Mouse (Mus musculus) liver, embryonic 13.5 days (tissue): Measurements from ENCODE around the gene Ece1. TPM values are rescaled to one million over a fixed set of nuclear protein-coding genes. Genes with fewer than 3 reads are reported as not detected.

Experiments used
- ATAC-seq: fragments of 200-750 bp; cut with Nextera tagmentation; 2 replicates; pipeline ENCODE4 v1.8.0; 2017; ENCODE audit warnings: low read depth, mild to moderate bottlenecking, moderate number of reproducible peaks, moderate library complexity
- DNase-seq: peaks from one replicate; pipeline ENCODE4 v3.0.0; 2022
- H3K27ac ChIP-seq: fragments of 300-500 bp; sonication (generic); 2 replicates; pipeline ENCODE4 v1.5.1; 2015; ENCODE audit warnings: moderate library complexity, mild to moderate bottlenecking, inconsistent platforms
- H3K27me3 ChIP-seq: fragments of 300-500 bp; sonication (generic); 2 replicates; pipeline ENCODE4 v1.6.1; 2015; ENCODE audit warnings: mild to moderate bottlenecking, inconsistent platforms
- H3K36me3 ChIP-seq: fragments of 300-500 bp; sonication (generic); 2 replicates; pipeline ENCODE4 v1.6.1; 2015; ENCODE audit warnings: mild to moderate bottlenecking, inconsistent platforms
- H3K4me1 ChIP-seq: fragments of 300-500 bp; sonication (generic); replicated peaks from 2 replicates; pipeline ENCODE4 v1.6.1; 2015; ENCODE audit warnings: inconsistent platforms
- H3K4me2 ChIP-seq: fragments of 300-500 bp; sonication (generic); 2 replicates; pipeline ENCODE4 v1.6.1; 2015; ENCODE audit warnings: inconsistent platforms, mild to moderate bottlenecking, moderate library complexity
- H3K4me3 ChIP-seq: fragments of 300-500 bp; sonication (generic); replicated peaks from 2 replicates; pipeline ENCODE4 v1.5.1; 2015; ENCODE audit warnings: mild to moderate bottlenecking, inconsistent platforms
- H3K9ac ChIP-seq: fragments of 300-500 bp; sonication (generic); 2 replicates; pipeline ENCODE4 v1.6.1; 2015; ENCODE audit warnings: mild to moderate bottlenecking, inconsistent platforms
- H3K9me3 ChIP-seq: fragments of 300-500 bp; sonication (generic); replicated peaks from 2 replicates; pipeline ENCODE4 v1.6.1; 2016; ENCODE audit warnings: inconsistent platforms
- WGBS: fragments of 180-500 bp; shearing (Covaris S2); methylation state at CpG from one replicate; pipeline ENCODE4 v1.1.7; 2015; ENCODE audit not compliant: insufficient replicate concordance; 5-methylcytosine and 5-hydroxymethylcytosine counted together
- polyA plus RNA-seq: library from polyadenylated mRNA; unstranded; fragments of >200 nt; fragmentation: Nextera tagmentation; extraction: Ambion mirVana; gene quantifications from 2 replicates; pipeline ENCODE4 v1.2.1, GENCODE M21; 2015

Gene Ece1
- polyA plus RNA-seq, 1 experiment from 2014 or later = 12.3 TPM

DNA sequence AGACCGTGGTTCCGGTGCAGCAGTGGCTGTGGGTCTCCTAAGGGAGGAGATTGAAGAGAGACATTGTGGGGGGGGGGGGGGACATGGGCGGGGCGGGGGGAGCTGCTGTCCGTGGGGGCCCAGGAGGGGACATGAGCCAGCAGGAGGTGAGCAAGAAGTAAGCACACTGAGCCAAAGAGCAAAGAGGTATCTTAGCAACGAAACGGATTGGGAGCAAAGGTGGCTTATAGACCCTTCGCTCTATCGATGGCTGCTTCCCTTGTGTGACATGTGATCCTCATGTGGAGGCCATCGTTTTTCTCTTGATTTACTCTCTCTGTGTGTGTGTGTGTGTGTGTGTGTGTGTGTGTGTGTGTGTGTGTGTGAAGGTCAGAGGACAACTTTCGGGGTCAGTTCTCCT is 84.4 kb downstream of the Ece1 start:
- Histone ChIP-seq H3K9ac (no peak overlapping the region), H3K9me3 (no peaks in the 10 kb centered on the region), H3K27ac (no peak overlapping the region), H3K4me1 (peaks cover 22% of the 10 kb centered on the region; the same call in 1 of the 2 replicates), H3K36me3 (peaks cover 52% of the 10 kb centered on the region), H3K27me3 (no peaks in the 10 kb centered on the region), H3K4me2 (no peak overlapping the region), H3K4me3 (no peak overlapping the region)
- ATAC-seq = no peak
- no peak for DNase-seq
- 73% methylated on average over 11 of the region's 11 CpGs for WGBS

GRCm38 (mm10) chr4:137952840-137953239 is 90.8 kb downstream of the Ece1 start:
- no peaks in the 10 kb centered on the region for H3K9me3 ChIP-seq
- no peak overlapping the region for H3K4me2 ChIP-seq
- peak; percentile 56 for DNase-seq
- 42% methylated on average over 4 of the region's 4 CpGs for WGBS
- H3K36me3 ChIP-seq = peaks cover 57% of the 10 kb centered on the region
- H3K4me1 ChIP-seq = peaks cover 28% of the 10 kb centered on the region
- H3K27ac ChIP-seq = no peak overlapping the region
- ATAC-seq = no peak
- no peaks in the 10 kb centered on the region for H3K27me3 ChIP-seq
- H3K9ac ChIP-seq = no peak overlapping the region
- H3K4me3 ChIP-seq = no peak overlapping the region

DNA sequence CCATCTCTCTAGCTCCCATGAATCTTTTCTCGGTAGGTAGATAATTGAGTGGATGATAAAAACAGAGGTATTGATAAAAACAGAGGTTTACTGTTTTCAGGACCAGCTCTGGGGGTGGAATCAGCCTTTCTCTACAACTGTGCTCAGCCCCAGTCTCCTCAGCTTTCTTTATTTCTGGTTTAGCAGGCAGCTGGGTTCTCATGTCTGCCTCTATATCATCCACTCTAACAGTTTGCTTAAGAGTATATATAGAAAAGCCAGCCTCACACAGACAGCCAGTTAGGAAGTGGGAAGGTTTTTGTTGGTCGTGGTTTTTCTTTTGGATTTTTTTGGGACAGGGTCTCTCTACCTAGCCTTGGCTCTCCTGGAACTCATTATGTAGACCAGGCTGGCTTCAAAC is 92.1 kb downstream of the Ece1 start:
- Histone ChIP-seq H3K27me3 (no peaks in the 10 kb centered on the region), H3K9me3 (no peaks in the 10 kb centered on the region), H3K9ac (no peak overlapping the region), H3K27ac (0 out of 2 replicates have a peak overlapping the region, but pooled peaks have one; percentile 13), H3K36me3 (peaks cover 61% of the 10 kb centered on the region), H3K4me3 (no peak overlapping the region), H3K4me2 (no peak overlapping the region), H3K4me1 (peaks cover 28% of the 10 kb centered on the region)
- DNase-seq (no peak), ATAC-seq (no peak)
- WGBS = 56% methylated on average over 2 of the region's 2 CpGs

DNA sequence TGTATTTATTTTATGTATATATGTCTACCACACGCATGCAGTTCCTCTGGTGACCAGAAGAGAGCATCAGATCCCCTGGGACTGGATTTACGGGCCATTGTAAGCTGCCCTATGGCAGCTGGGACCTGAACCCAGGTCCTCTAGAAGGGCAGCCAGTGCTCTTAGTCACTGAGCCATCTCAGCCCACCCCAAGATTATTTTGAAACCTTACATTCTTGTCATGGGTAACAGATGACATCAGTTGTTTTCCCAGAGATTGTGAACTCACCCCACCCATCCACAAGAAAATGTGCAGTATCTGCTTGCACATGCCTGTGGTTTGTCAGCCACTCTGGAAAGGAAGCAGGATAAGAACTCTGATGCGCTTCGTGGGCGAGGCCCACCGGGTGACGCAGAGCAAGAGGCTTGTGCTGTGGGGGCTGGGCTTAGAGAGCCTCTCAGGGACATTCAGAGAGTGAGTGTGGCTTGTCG is 92.9 kb downstream of the Ece1 start:
- Histone ChIP-seq H3K9me3 (no peaks in the 10 kb centered on the region), H3K36me3 (peaks cover 61% of the 10 kb centered on the region)

DNA sequence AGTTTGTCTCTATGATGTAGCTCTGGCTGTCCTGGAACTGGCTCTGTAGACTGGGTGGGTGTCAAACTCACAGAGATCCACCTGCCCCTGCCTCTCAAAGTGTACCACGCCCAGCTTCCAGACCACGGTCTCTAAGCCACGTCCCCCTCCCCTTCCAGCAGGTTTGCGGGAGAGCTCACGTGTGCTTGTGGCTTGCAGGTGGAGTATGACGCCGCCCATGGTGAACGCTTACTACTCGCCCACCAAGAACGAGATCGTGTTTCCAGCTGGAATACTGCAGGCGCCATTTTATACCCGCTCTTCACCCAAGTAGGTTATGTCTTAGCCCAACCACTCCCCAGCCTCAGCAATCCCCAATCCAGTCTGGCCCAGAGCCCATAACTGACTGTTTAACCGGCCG is 94.2 kb downstream of the Ece1 start:
- ATAC-seq = no peak
- no peak overlapping the region for H3K27ac ChIP-seq
- H3K27me3 ChIP-seq = no peaks in the 10 kb centered on the region
- H3K4me1 ChIP-seq = peaks cover 33% of the 10 kb centered on the region
- 80% methylated on average over 15 of the region's 15 CpGs for whole genome bisulfite sequencing
- H3K4me2 ChIP-seq = no peak overlapping the region
- H3K36me3 ChIP-seq = peaks cover 54% of the 10 kb centered on the region
- H3K9ac ChIP-seq = no peak overlapping the region
- no peaks in the 10 kb centered on the region for H3K9me3 ChIP-seq
- H3K4me3 ChIP-seq = no peak overlapping the region
- DNase-seq = no peak

More for the DNA sequence above, 92.9 kb downstream of the Ece1 start:
- Histone ChIP-seq H3K27me3 (no peaks in the 10 kb centered on the region), H3K27ac (peak overlapping the region; percentile 13; the same call in 1 of the 2 replicates), H3K9ac (no peak overlapping the region), H3K4me2 (no peak overlapping the region), H3K4me3 (no peak overlapping the region), H3K4me1 (peaks cover 28% of the 10 kb centered on the region)
- WGBS = 20% methylated on average over 8 of the region's 8 CpGs
- ATAC-seq (peak; percentile 86), DNase-seq (peak; percentile 66)

- H3K4me3 ChIP-seq = no peak overlapping the region
- H3K36me3 ChIP-seq = peaks cover 60% of the 10 kb centered on the region
- no peak for ATAC-seq
- H3K27me3 ChIP-seq = no peaks in the 10 kb centered on the region
- H3K27ac ChIP-seq = no peak overlapping the region
- H3K9me3 ChIP-seq = no peaks in the 10 kb centered on the region
- H3K9ac ChIP-seq = no peak overlapping the region
- 63% methylated on average over 13 of the region's 13 CpGs for WGBS
- no peak for DNase-seq
- H3K4me2 ChIP-seq = no peak overlapping the region
- peaks cover 19% of the 10 kb centered on the region for H3K4me1 ChIP-seq
These were observed 98.0 kb downstream of the Ece1 start for GRCm38 (mm10) chr4:137959889-137960665.

- Histone ChIP-seq H3K27me3 (no peaks in the 10 kb centered on the region), H3K9me3 (no peaks in the 10 kb centered on the region), H3K4me3 (no peak overlapping the region), H3K4me1 (peaks cover 12% of the 10 kb centered on the region), H3K36me3 (peaks cover 59% of the 10 kb centered on the region), H3K4me2 (no peak overlapping the region), H3K27ac (no peak overlapping the region), H3K9ac (no peak overlapping the region)
- DNase-seq (no peak), ATAC-seq (no peak)
- WGBS = 37% methylated on average over 11 of the region's 11 CpGs
These were observed 98.7 kb downstream of the Ece1 start for GRCm38 (mm10) chr4:137960757-137961156.

- Histone ChIP-seq H3K4me3 (no peak overlapping the region), H3K27ac (no peak overlapping the region), H3K4me2 (no peak overlapping the region), H3K36me3 (peaks cover 41% of the 10 kb centered on the region), H3K27me3 (no peaks in the 10 kb centered on the region), H3K4me1 (peaks cover 5% of the 10 kb centered on the region), H3K9me3 (no peaks in the 10 kb centered on the region), H3K9ac (no peak overlapping the region)
- ATAC-seq (no peak), DNase-seq (no peak)
- WGBS = 86% methylated on average over 20 of the region's 20 CpGs
These were observed 100.8 kb downstream of the Ece1 start for GRCm38 (mm10) chr4:137962643-137963350.

GRCm38 (mm10) chr4:137963431-137963830 is 101.4 kb downstream of the Ece1 start:
- DNase-seq (no peak), ATAC-seq (no peak)
- Histone ChIP-seq H3K27me3 (no peaks in the 10 kb centered on the region), H3K4me3 (no peak overlapping the region), H3K4me2 (no peak overlapping the region), H3K9ac (no peak overlapping the region), H3K27ac (no peak overlapping the region), H3K36me3 (peaks cover 38% of the 10 kb centered on the region), H3K4me1 (peaks cover 5% of the 10 kb centered on the region), H3K9me3 (no peaks in the 10 kb centered on the region)
- WGBS = 72% methylated on average over 6 of the region's 6 CpGs

GRCm38 (mm10) chr4:137963881-137964584 is 102.0 kb downstream of the Ece1 start:
- ATAC-seq (0 out of 2 replicates have a peak, but pooled peaks have one; percentile 28), DNase-seq (peak; percentile 48)
- H3K36me3 ChIP-seq = peaks cover 33% of the 10 kb centered on the region
- no peak overlapping the region for H3K27ac ChIP-seq
- no peak overlapping the region for H3K4me3 ChIP-seq
- H3K9ac ChIP-seq = no peak overlapping the region
- peaks cover 5% of the 10 kb centered on the region for H3K4me1 ChIP-seq
- H3K27me3 ChIP-seq = no peaks in the 10 kb centered on the region
- H3K9me3 ChIP-seq = no peaks in the 10 kb centered on the region
- H3K4me2 ChIP-seq = no peak overlapping the region
- 45% methylated on average over 6 of the region's 9 CpGs for WGBS

- H3K4me3 ChIP-seq = no peak overlapping the region
- peaks cover 5% of the 10 kb centered on the region for H3K4me1 ChIP-seq
- peaks cover 27% of the 10 kb centered on the region for H3K36me3 ChIP-seq
- no peaks in the 10 kb centered on the region for H3K9me3 ChIP-seq
- DNase-seq = no peak
- no peaks in the 10 kb centered on the region for H3K27me3 ChIP-seq
- H3K27ac ChIP-seq = no peak overlapping the region
- no peak overlapping the region for H3K9ac ChIP-seq
- 85% methylated on average over 11 of the region's 11 CpGs for WGBS
- H3K4me2 ChIP-seq = no peak overlapping the region
- ATAC-seq = no peak
These were observed 102.5 kb downstream of the Ece1 start for GRCm38 (mm10) chr4:137964585-137964930.
